Mouse (Mus musculus): ENCODE measurements around the gene Olfr912. TPM values are rescaled to one million over a fixed set of nuclear protein-coding genes. Genes with fewer than 3 reads are reported as not detected.

The Olfr912 gene
- not detected in 2 replicates for total RNA-seq (2017)

DNA sequence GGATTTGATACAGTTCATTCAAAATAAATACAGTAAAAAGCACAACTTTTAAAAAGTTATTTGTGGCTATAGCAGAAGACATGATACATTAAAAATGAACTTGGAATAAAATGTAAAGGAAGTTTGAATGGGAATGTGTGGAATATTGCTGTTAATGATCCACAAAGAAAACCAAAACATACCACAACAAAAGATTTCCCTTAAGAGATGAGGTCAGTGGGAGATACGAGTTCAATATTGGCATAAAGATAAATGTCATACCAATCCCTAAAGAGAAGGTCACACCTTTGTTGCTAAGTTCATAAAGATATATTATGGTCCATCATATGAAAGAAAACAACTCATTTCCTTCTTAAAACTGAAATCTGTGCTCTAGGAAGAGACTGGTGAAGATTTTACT is at the start of gene Olfr912:
Gene Olfr912, plus strand, starts transcription at position 301 of the 400 bp plus-strand sequence.
- no peak for ATAC-seq (replicated peaks; ENCODE audit: low read depth, poor library complexity, severe bottlenecking)

DNA sequence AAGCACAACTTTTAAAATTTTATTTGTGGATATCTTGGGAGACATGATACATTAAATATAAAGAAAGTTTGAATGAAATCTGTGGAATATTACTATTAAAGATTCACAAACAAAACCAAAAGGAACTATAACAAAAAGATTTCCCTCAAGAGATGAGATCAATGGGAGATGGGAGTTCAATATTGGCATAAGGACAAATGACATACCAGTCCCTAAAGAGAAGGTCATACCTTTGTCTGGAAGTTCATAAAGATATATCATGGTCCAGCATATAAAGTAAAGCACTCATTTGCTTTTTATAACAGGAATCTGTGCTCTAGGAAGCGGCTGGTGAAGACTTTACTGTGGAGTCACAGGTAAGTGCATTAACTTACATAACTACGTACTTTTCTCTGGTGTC is 42.4 kb upstream of the Olfr912 start, which contains the start of gene Olfr910:
Gene Olfr910, plus strand, starts transcription at position 301 of the 400 bp plus-strand sequence.
- no peak for ATAC-seq (replicated peaks; ENCODE audit: low read depth, poor library complexity, severe bottlenecking)

DNA sequence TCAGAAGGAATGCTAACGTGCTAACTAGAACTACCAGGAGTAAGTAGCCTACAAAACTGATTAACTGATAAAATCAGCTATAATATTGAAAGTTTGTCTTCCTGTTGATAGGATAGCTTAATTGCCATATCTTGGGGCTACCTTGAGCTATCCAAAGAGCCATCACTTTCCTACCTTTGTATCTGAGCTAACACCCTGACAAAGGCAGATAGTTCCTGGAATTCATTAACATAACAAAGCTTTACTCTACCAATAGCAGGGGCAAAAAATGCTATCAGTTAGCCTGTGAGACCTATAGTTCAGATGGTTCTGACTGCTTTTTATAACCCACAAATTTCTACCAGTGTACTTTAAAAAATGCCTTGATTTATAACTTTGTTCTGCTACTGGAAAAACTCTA is 11.1 kb downstream of the Olfr912 start:
- no peak for ATAC-seq (replicated peaks; ENCODE audit: low read depth, poor library complexity, severe bottlenecking)

DNA sequence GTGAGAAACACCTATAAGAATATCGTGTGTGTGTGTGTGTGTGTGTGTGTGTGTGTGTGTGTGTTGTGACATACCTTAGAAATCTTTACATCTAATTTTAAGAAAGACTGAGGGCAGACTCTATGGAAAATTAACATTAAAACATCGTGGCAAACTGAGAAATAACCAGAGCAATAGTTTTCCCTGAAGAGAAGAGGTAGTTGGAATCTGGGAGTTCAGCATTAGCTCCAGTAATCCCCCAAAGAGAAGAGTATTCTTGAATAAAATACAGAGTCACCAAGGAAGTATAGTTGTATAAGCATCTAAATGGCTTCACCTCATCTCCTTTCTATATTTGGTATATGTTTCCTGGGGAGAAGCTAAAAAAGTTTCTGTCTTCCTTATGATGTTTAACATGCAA is 12.5 kb downstream of the Olfr912 start, which contains the start of gene Olfr913:
Gene Olfr913, plus strand, starts transcription at position 301 of the 400 bp plus-strand sequence.
- ATAC-seq (replicated peaks; ENCODE audit: low read depth, poor library complexity, severe bottlenecking) = no peak

DNA sequence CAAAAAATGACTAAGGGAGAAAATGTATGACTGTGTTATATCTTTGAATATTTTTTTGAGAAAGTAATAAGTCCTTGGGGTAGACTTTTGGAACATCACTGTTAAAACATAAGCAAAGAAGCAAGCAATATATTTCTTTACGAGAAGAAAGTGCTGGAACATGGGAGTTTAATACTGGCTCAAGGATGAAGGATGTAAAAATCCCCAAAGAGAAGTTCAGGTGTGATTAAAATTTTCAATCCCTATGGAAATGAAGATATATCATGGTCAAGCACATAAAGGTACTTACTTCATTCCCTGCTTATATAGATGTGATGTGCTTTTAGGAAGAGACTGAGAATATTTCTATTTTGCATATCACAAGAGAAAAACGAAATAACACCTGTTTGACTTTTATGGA is 24.8 kb downstream of the Olfr912 start, which contains the start of gene Olfr914:
Gene Olfr914, plus strand, starts transcription at position 301 of the 400 bp plus-strand sequence.
- ATAC-seq (replicated peaks; ENCODE audit: low read depth, poor library complexity, severe bottlenecking) = no peak

DNA sequence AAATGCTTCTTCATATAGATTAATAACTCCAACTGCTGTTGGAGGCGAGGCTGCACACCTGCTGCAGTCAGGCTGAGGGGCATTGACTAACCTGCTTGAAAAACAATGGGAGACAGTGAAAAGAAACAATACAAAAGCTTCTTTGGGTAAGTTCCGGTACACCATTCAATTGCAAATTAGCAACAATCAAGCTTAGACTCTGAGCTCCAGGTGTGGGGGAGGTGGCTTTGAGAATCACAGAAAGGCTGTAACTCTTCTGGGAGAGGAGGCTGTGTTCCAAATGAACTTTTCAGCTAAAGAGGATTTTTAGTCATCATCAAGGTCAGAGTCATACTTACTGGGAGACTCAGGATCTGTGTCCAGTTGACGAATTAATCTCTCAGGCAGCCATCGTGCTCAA is 52.4 kb downstream of the Olfr912 start:
- no peak for ATAC-seq (replicated peaks; ENCODE audit: low read depth, poor library complexity, severe bottlenecking)

Other genes starting within 250 kb of the Olfr912 start
- not detected in 2 replicates for gene Olfr898, start 231.8 kb upstream of the Olfr912 start, total RNA-seq (2017)
- not detected in 2 replicates for gene Olfr250, start 213.3 kb upstream of the Olfr912 start, total RNA-seq (2017)
- gene Olfr251, start 203.1 kb upstream of the Olfr912 start, total RNA-seq (2017) = not detected in 2 replicates
- gene Olfr147, start 178.5 kb upstream of the Olfr912 start, total RNA-seq (2017) = not detected in 2 replicates
- not detected in 2 replicates for gene Olfr901, start 150.7 kb upstream of the Olfr912 start, total RNA-seq (2017)
- not detected in 2 replicates for gene Olfr902, start 132.5 kb upstream of the Olfr912 start, total RNA-seq (2017)
- not detected in 2 replicates for gene Olfr904, start 117.0 kb upstream of the Olfr912 start, total RNA-seq (2017)
- gene Olfr905, start 109.1 kb upstream of the Olfr912 start, total RNA-seq (2017) = not detected in 2 replicates
- gene Olfr906, start 93.1 kb upstream of the Olfr912 start, total RNA-seq (2017) = not detected in 2 replicates
- gene Olfr907, start 84.4 kb upstream of the Olfr912 start, total RNA-seq (2017) = not detected in 2 replicates
- gene Olfr911-ps1, start 58.6 kb upstream of the Olfr912 start, total RNA-seq (2017) = not detected in 2 replicates
- gene Olfr910, start 42.3 kb upstream of the Olfr912 start, total RNA-seq (2017) = not detected in 2 replicates
- gene Olfr913, start 12.6 kb downstream of the Olfr912 start, total RNA-seq (2017) = not detected in 2 replicates
- gene Olfr914, start 24.9 kb downstream of the Olfr912 start, total RNA-seq (2017) = not detected in 2 replicates
- gene Olfr916, start 79.7 kb downstream of the Olfr912 start, total RNA-seq (2017) = not detected in 2 replicates
- gene Olfr917, start 85.7 kb downstream of the Olfr912 start, total RNA-seq (2017) = not detected in 2 replicates
- gene Olfr918, start 94.4 kb downstream of the Olfr912 start, total RNA-seq (2017) = not detected in 2 replicates
- gene Olfr919, start 123.5 kb downstream of the Olfr912 start, total RNA-seq (2017) = not detected in 2 replicates
- gene Vwa5a, start 138.1 kb downstream of the Olfr912 start, total RNA-seq (2017) = 34.5 and 37.0 TPM in 2 replicates
- 0.05 and 0.78 TPM in 2 replicates for gene Olfr920, start 172.1 kb downstream of the Olfr912 start, total RNA-seq (2017)
- not detected in 2 replicates for gene Olfr921, start 192.9 kb downstream of the Olfr912 start, total RNA-seq (2017)
- not detected in 2 replicates for gene Olfr922, start 234.4 kb downstream of the Olfr912 start, total RNA-seq (2017)
- gene Olfr923, start 246.4 kb downstream of the Olfr912 start, total RNA-seq (2017) = not detected in 2 replicates

All from common myeloid progenitor, adult 5-6 weeks (primary cell).